Mouse (Mus musculus): ENCODE measurements at regions not wholly inside any gene's neighbourhood (a gene's known extent, or its start where the extent isn't known, plus 50 kb on each side); places are given as distances from the start of the nearest gene placed in this dataset.

DNA sequence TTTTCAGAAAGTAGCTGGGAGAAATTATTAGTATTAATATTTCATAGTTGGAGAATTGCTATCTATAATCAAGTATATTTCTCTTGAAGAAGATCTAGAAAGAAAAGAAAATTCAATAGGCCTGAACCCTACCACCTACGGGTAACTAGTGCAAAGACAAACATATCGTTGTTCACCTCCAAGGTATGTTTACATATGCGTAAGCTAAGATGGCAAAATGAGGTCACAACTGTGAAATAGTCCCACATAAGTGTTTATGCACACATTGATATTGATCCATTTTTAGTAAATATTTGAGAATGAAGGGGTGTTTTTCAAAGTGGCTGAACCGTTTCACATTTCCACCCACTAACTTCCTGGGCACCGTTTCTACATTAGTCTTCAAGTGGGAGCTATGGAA, 227.6 kb upstream of the Spag17 start:
- no peak for TF ChIP-seq CTCF (IDR thresholded peaks at IDR 0.05)
- TF ChIP-seq POLR2A (IDR thresholded peaks at IDR 0.05; ENCODE audit: insufficient read depth, low read depth, low read length), result no peak
- TF ChIP-seq EP300 (IDR thresholded peaks at IDR 0.05; ENCODE audit: insufficient read depth, low read depth, low read length), result no peak
